Mouse (Mus musculus): ENCODE measurements around the gene Aspm.
A peak's percentile ranks its signal among the peaks of the same experiment; 100 is the strongest.
"Not testable (repeated sequence)": the region's sequence is repeated elsewhere in the genome, so short reads cannot be mapped to it uniquely, and the experiment has no call there.

The Aspm gene

DNA sequence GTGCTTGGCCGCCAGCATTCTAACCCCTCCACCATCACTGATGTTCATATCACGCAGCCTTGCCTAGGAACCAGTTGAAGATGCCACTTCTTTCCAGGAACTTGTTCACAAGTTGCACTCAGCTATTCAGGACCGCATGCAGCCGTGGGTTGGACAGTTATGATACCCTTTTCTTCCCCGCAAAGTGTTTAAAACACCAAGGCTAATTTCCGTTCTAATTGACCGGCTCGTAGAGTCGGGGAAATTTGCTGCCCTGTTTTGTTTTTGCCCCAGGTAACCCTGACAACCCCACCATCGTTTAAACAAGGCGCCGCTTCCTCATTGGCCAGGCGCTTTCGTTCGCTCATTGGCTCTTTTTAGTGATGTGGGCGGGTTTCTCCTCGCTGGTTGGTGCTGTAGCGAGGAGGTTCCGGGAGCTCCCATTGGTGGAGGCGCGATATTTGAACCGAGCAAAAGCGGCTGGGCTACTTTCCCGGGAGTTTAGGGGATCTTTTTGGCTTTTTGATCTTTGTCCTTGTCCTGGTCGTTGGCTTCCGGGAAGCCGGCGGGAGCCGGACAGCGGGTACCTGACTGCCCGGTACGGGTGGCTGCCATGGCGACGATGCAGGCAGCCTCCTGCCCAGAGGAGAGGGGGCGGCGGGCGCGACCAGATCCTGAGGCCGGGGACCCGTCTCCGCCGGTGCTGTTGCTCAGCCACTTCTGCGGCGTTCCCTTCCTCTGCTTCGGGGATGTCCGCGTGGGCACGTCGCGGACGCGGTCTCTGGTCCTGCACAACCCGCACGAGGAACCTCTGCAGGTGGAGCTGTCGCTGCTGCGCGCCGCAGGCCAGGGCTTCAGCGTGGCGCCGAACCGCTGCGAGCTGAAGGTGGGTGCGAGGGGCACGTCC lies at the start of gene Aspm:
Gene Aspm, plus strand, starts transcription at position 433 of the 886 bp plus-strand sequence.
- peak; percentile 98 for DNase-seq

DNA sequence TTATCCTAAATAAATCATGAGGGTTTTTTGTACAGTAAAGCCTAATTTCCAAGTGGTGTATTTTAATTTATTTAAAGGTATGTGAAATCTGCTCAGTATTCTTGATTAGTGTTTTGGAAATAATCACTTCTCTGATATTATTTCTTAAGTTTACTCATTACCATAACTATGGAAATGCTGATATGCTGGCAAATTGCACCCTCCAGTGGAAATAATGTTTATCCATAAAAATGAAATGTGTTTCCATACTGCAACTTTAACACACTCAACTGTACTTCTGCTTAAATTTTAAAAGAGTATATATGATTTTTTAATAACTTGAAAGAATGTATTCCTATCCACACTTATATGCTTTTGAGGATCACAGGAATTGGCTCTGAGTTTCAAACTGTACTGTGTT lies 48.8 kb upstream of the Aspm start:
- no peak for DNase-seq

DNA sequence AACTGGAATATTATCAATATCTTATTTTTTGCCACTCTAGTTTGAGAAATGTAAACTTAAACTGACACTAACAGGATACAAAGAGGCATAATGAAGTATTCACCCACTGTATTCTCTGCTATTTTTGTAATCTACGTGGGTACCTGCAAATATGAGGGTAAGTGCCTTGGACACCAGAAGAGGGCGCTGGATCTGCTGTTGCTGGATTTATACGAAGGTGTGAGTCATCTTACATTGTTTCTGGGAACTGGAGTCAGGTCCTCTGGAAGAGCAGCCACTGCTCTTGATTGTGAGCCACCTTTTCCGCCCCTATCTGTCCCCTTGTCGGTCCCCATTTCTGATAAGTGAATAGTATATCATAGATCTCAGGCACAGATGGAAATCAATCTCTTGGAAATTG lies 46.9 kb upstream of the Aspm start:
- DNase-seq, result no peak

DNA sequence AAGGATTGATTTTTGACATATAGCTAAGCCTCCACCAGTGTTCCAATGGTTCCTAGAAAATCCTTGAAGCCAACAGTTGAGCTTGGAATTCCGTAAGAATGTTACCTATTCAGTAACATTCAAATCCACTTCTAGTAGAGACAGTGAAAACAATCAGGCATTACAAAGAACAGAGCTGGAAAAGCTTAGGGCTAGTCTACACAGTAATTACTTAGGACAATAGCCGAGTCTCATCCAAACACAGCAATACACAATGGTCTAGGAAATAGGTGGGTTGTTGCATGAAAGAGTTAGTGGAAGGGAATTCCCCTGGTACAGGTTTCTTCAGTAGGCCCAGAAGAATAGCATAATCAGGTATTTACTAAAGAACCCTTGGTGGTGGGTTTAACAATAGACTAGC lies 42.2 kb upstream of the Aspm start:
- not testable (repeated sequence) for DNase-seq

DNA sequence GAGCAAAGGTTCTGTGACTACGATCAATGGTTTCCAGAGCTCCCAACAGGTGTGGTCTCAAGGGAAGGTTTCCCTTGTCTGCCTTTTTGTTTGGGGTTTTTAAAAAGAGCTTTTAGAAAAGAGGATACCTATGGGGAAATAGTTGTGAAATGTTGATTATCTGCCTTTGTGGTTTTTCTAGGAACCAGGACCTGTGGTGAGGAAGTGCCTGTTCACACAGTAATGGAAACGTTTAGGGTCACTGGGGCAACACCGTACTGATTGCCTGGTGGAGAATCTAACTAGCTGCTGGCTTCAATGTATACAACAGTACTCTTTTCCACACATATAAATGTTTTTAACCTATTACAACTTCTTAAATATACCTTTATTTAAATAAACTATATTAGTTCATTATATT lies 41.1 kb upstream of the Aspm start:
- no peak for DNase-seq

DNA sequence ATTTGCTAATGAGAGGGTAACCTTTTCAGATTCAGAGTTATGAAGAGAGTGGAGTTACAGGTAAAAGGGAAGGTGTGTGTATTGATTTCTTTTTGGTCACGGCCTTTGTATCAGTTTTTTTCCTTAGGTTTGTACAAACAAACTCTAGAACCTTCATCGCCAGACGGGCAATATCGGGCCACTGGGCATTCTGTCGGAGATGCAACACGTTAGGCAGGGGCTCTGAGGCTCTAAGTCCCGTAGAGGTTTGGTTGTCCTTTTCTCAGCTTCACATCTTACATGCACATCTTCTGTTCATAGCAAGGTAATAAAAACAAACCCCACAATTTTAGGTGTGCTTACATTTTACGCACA lies 33.1 kb upstream of the Aspm start:
- DNase-seq, result no peak

DNA sequence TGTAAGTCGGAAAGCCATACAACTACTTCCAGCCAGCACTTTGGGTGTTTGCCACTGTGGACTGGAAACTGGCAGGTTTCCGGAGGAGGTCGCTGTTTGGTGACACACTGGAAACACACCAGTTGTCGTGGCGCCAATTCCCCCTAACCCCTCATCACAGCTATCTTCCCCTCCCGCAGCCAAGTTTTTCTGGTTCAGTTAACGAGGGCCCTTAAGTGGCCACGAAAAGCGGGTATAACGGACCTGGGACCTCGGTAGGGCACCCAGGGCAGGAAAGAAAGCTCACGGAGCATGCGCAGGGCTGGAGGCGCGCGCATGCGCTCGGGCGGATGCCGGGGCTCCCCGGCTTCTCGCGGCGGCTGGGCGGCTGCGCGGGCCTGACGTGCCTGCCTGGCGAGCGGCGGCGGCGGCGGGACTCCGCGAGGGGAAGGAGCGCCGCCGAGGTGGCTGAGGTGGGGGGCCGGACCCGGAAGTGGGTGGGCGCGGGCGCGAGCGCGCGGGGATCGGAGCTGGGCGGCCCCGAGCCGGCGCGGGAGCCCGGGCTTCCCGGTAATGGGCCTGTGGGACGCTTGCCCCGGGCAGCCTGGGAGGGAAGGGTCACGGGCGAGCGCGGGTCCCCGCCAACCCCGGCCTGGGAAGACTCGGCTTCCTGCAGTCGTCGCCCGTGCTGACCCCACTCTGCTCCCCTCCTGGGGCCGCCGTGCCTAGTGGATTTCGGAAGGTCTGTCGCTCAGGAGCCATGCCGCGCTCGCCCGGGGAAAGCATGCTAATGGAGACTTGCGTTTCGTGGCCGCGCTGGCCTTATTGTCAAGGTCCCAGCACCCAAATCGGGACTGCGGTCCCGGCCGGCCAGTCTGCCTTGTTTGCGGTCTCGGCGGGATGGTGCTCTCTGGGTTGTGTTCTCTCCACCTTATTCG lies 32.4 kb upstream of the Aspm start, which contains the start of gene Zbtb41:
Gene Zbtb41, plus strand, starts transcription at position 414 of the 917 bp plus-strand sequence.
- peak; percentile 95 for DNase-seq

DNA sequence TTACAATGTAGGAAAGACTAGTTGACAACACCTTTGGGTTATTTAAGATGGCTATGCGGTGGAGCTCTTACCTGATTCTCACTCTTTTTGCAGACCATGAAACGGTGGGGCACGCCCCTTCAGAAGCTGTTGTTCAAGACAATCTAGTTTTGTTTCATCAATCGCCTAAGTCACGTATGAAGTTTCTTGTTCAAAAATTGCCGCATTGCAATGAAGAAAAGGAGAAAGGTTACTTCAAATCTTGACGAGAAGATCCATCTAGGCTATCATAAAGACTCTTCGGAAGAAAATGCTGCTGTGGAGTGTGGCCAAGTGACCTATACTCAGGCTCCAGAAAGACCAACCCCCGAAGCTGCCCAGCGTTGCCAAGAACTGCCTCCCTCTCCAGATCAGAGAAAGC lies 31.6 kb upstream of the Aspm start:
- peak; percentile 36 for DNase-seq

DNA sequence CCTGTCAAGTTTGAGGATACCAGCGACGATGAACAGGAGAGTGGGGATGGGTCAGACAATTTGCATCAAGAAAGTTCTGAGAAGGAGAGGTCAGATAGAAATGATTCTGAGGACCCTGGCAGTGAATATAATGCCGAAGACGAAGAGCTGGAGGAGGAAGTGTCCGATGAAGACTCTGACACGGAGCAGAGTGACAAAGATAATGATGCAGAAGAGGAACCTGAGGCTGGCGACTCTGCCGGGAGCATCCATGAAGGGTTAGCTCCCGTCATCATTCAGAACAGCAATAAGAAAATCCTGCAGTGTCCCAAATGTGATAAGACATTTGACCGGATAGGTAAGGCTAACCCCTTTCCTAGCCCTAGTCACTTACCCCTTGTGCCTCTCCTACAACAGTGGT lies 30.6 kb upstream of the Aspm start:
- peak; percentile 9 for DNase-seq

DNA sequence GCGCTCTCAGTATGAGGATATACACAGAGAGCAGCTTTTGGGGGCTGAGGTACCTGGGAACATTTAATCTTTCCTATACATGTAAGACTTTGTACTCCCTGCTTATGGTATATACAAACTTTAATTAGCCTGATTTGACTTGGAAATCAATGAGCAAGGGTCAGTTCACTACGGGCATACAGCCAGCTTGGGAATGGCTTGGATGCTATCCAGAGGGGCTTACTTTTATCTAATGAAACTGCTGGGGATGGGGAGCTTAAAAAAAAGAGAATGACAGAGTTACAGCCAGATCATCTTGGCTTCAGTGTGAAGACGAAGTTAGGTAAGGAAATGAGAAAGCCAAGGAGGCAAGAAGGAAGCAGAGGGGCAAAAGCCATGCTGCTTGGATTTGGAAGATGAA lies 29.6 kb upstream of the Aspm start:
- DNase-seq, result peak; percentile 45

DNA sequence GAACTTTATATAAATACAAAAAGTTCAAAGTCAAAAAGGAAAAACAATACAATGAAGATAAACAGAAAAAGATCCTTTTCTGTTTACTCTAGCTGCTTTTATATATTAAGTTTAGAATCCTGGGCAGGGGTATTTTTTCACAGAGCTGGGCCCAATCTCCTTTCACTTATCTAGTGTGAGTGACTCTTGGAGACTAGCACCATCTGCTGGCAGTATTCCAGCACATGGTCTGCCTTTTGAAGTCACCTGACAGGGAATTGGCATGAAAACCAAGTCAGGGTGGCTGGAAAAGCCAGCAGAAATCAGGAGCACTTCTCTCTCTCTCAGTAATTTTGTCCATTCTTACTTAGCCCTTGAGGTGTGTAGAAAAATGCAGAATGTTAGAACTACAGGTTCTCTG lies 16.2 kb upstream of the Aspm start:
- DNase-seq, result peak; percentile 73

DNA sequence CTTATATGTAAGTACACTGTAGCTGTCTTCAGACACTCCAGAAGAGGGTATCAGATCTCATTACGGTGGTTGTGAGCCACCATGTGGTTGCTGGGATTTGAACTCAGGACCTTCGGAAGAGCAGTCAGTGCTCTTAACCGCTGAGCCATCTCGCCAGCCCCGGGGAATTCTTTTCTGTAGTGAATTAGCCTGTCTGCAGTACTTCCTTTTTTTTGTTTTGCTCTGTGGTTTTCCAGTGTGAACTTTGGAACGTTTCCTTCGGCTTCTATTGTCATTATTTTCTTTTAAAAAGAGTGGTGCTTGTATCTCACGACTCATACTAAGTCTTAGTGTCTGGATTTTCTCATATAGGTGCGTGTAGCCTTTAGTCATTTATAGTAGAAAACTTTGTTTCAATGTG lies 11.5 kb upstream of the Aspm start:
- not testable (repeated sequence) for DNase-seq

DNA sequence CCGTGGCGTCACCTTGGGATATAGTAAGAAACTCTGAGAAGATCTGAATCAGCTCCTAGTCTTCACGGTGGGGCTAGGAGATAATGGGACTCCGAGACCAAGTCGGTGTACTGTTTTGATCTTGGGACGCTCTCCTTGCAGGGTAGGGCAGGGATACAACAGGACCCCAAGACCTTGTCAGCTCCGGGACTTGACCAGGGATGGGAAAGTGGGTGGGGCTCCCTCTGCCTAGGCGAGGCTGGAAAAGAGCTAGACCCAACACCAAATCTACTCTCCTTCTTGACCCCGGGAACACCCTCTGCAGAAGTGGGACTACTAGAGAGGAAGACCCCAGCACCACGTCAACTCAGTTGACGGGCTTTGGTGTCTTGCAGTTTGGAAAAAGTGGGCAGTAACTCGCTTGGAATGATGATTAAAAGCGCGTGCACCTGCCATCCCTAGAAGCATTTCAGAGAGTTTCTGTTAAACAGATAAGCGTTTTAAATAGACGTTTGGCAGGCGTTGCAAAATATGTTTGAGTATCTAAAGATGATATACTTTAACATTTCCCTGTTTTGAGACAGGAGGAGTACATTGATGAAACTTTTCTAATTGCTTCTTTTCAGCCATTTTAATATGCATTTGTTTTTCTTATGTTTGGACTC lies 776 bp downstream of the Aspm start:
- peak; percentile 52 for DNase-seq

DNA sequence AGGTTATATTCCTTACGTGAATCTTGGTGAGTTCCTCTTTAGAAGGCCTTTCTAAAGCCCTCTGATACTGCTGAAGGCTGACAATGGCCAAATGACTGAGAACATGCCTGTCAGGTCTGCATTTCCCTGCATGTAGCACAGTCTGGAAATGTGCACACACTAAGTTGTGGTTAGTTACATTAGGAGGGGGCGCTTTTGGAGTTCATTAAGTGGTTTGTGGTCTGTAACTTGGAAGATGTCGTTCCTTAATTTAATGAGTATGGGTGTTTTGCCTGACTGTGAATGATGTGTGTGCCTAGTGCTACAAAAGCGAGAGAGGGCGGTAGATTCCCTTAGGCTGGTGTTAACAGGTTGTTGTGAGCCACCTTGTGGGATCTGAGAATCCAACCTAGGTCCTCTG lies 6.2 kb downstream of the Aspm start:
- DNase-seq, result no peak

DNA sequence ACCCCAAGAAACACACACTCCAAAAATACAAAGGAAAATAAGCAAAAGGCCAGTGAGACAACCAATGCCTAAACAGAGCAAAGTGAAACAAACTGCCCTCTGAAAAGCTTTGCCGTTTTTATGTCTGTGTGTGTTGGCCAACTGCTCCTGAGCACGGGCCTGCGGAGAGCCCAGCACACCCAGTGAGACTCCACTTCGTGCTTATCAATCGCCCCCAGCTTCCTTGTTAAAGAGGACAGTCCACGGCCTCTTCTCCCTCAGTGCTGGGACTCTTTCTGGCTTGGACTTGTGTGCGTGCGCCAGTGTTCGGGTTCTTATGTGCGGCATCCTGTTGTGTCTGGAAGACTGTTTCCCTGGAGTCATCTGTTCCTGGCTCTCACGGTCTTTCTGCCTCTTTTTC lies 11.4 kb downstream of the Aspm start:
- DNase-seq, result no peak

DNA sequence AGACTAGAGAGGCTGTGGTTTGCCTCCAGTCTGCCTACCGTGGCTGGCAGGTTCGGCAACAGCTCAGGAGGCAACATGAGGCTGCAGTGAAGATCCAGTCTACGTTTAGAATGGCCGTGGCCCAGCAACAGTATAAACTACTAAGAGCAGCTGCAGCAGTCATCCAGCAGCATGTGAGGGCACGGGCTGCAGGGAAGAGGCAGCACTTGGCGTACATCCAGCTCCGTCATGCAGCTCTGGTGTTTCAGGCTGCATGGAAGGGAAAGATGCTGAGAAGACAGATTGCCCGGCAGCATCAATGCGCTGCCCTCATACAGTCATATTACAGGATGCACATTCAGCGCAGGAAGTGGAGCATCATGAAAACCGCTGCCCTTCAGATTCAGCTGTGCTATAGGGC lies 24.3 kb downstream of the Aspm start:
- peak; percentile 7 for DNase-seq

DNA sequence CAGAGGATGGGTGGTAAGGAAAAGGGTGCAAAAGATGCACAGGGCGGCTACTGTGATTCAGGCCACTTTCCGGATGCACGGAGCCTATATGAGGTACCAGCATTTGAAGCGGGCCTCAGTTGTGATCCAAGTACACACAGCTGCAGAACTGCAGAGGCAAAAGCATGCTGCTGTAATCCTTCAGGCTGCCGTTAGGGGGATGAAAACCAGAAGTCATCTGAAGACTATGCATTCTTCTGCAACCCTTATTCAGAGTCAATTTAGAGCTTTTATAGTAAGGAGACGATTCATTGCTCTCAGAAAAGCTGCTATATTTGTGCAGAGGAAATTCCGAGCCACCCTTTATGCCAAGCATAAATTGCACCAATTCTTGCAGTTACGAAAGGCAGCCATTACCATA lies 25.7 kb downstream of the Aspm start:
- DNase-seq, result no peak

DNA sequence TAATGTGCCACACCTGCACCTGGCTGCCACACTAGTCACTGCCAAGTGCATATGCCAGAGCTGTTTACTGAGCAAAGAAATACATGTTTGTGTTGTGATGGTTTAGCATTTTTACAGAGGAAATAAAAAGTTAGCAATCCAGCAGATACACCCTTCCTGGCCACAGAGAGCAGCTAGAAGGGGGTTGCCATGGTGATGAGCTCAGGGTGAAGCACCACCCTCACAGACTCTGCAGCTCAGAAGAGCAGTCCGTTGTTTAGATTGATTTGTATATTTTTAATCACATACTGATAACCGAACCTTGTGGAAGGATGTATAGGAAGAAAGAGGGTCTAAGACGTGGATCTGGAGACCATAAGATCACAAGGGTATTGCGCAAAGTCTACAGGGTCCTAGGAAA lies 26.6 kb downstream of the Aspm start:
- no peak for DNase-seq

DNA sequence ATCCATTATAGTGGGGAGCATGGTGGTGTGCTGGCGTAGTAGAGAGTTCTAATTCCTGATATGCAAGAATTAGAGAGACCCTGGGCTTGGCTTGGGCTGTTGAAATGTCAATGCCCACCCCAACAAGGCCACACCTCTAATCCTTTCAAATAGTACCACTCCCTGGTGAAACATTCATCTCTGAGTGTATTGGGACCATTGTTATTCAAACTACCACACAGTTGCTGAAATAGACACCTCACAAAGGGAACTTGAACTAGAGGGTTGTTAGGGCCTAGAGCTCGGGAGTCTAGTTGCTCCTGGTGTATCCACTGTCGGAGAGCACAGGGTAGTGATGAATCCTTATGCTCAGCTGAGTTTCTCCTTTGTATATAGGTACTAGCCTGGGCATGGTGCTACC lies 40.1 kb downstream of the Aspm start:
- no peak for DNase-seq

DNA sequence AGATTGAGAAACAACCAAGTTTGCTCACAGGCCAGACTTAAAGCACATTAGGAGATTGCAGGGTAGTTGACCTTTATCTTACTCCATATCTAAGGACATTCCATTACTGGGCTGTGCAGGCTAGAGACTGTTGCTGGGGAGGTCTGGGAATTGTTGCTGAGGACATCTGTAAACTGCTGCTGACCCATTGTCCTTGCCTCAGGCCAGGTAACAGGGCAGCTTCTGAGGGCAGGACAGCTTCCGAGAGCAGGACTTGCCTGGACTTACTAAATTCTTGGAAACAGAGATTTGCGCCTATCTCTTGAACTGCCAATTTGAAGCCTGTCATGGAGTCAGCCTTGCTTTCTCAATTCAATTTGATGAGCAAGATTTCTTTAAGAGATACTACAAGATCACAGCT lies 40.8 kb downstream of the Aspm start:
- no peak for DNase-seq

DNA sequence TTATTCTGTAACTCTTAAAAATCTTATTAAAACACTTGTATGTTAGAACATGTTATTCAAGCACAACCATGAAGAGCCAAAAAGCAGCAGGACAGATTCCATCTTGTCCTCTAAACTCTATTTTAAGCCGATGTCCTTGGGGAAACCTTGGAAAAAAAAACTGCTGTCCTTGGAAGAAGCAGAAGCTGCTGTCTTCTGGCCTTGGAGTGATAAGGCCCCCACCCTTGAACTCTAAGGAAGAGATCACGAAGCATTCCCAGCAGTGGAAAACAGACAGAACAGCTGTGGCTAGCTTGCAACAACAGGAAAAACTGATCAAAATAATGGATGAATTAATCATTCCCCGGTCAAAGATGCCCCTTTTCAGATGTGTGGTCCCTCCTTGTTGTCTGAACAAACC lies 41.6 kb downstream of the Aspm start:
- no peak for DNase-seq

DNA sequence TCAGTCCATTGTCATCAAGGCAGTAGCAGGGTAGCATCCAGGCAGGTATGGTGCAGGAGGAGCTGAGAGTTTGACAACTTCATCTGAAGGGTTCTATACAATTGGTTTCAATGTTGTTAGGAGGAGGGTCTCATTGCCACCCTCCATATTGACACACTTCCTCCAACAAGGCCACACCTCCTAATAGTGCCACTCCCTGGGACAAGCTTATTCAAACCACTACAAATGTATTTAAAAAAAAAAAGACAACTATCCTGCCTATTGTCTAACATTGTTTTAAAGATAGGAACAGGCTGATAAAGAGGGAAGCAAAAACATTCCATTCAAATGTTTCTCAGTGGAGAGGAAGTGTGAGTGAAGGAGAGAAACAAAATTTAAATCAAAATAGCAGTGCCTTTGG lies 45.2 kb downstream of the Aspm start:
- DNase-seq, result no peak

DNA sequence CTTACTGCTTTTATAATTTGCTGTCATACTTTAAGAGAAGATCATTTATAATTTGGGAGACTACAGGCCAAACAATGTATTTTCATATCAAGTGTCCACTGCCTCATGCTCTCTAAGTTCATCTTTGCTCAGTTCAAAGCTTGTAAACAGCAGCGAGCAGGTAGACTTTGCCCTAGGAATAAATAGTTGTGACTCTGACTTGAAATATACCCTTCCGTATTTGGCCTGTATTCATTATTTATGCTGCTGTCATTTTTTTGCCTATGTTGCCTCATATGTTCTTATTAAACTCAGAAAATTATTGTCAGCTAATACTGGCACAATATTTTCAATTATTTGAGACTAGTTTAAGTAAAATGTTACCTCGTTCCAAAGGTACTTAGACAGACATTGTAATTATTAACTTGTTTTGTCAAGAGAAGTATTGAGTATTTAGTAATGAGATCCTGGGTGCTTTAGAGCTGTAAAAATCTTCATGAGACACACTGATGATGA lies 46.7 kb downstream of the Aspm start, which contains the start of gene F13b:
Gene F13b, plus strand, starts transcription at position 445 of the 495 bp plus-strand sequence.
- no peak for DNase-seq
